Mouse (Mus musculus) layer of hippocampus, adult 6 months (tissue): ENCODE results near the gene Rtraf. TPM values are rescaled to one million over a fixed set of nuclear protein-coding genes. Genes with fewer than 3 reads are reported as not detected.

Experiments used
- long read RNA-seq, 2 experiments: library from polyadenylated mRNA; unstranded; transcript quantifications; one replicate each; pipeline ENCODE4 v2.0.0; 2019 to 2020
- polyA plus RNA-seq: library from polyadenylated mRNA; unstranded; fragments of <200 nt; fragmentation: Nextera tagmentation; gene quantifications from 2 replicates; pipeline ENCODE4 v1.2.3, GENCODE M21; 2021

The Rtraf gene
- polyA plus RNA-seq = 193 and 206 TPM in 2 replicates
- long read RNA-seq, experiment 1, transcript Rtraf-201 (8 exons, 1,562 nt) = major isoform, 294 of 312 reads
- long read RNA-seq, experiment 1, partial matches to known transcripts = 11 of 312 reads
- long read RNA-seq, experiment 1, other reads (novel, unspliced or antisense) = 7 of 312 reads
- long read RNA-seq, experiment 2, transcript Rtraf-201 (8 exons, 1,562 nt) = major isoform, 132 of 137 reads
- long read RNA-seq, experiment 2, partial matches to known transcripts = 0 of 137 reads
- long read RNA-seq, experiment 2, other reads (novel, unspliced or antisense) = 5 of 137 reads

GRCm38 (mm10) chr14:19823321-19824142 is at the start of gene Rtraf:
Gene Rtraf, minus strand, starts transcription at chr14:19823824.

Other genes with a start within 250 kb of the Rtraf start
- 3.3 and 5.4 TPM in 2 replicates for gene Gm2237, start 238.7 kb downstream of the Rtraf start, polyA plus RNA-seq
- not detected in 2 replicates for gene Gm5458, start 221.2 kb downstream of the Rtraf start, polyA plus RNA-seq
- 0.94 and 2.1 TPM in 2 replicates for gene Nid2, start 72.6 kb downstream of the Rtraf start, polyA plus RNA-seq
- gene Gng2, start 153.8 kb upstream of the Rtraf start, polyA plus RNA-seq = 83.3 and 102 TPM in 2 replicates